Mouse (Mus musculus) liver, embryonic 14.5 days (tissue): ENCODE results near the gene Tmem120b. TPM values are rescaled to one million over a fixed set of nuclear protein-coding genes. Genes with fewer than 3 reads are reported as not detected.
A peak's percentile ranks its signal among the peaks of the same experiment; 100 is the strongest.

ENCODE experiments used
- ATAC-seq: fragments of 200-750 bp; cut with Nextera tagmentation; 2 replicates; pipeline ENCODE4 v1.8.0; 2017; ENCODE audit warnings: moderate number of reproducible peaks, mild to moderate bottlenecking, moderate library complexity; ENCODE audit not compliant: insufficient read depth
- DNase-seq, 3 experiments: peaks; one replicate each; pipeline ENCODE4 v3.0.0-alpha.2; 2012 to 2013; ENCODE audit warnings: low read depth in 3 of 3, low spot score in 3 of 3
- H3K27ac ChIP-seq: fragments of 300-500 bp; sonication (generic); 2 replicates; pipeline ENCODE4 v1.5.1; 2014; ENCODE audit warnings: moderate library complexity, mild to moderate bottlenecking, control low read depth, inconsistent platforms
- H3K27me3 ChIP-seq: fragments of 300-500 bp; sonication (generic); 2 replicates; pipeline ENCODE4 v1.6.1; 2014; ENCODE audit warnings: mild to moderate bottlenecking, low read length, moderate library complexity; ENCODE audit not compliant: control insufficient read depth, insufficient read depth
- H3K36me3 ChIP-seq: fragments of 300-500 bp; sonication (generic); replicated peaks from 2 replicates; pipeline ENCODE4 v1.6.1; 2014; ENCODE audit warnings: low read depth; ENCODE audit not compliant: control insufficient read depth, insufficient read depth
- H3K4me1 ChIP-seq, 2 experiments: fragments of 200-500 bp in 1 of 2; fragments of 300-500 bp in 1 of 2; sonication (generic) in 1 of 2; replicated peaks; 2 replicates each; pipeline ENCODE4 v1.6.1; 2012 to 2014; ENCODE audit warnings: antibody characterized with exemption in 1 of 2, inconsistent platforms in 1 of 2, low read length in 1 of 2; ENCODE audit not compliant: control insufficient read depth in 2 of 2, insufficient read depth in 2 of 2
- H3K4me2 ChIP-seq: fragments of 300-500 bp; sonication (generic); 2 replicates; pipeline ENCODE4 v1.6.1; 2014; ENCODE audit warnings: low read depth, mild to moderate bottlenecking, control low read depth, moderate library complexity
- H3K4me3 ChIP-seq, 2 experiments: fragments of 200-500 bp in 1 of 2; fragments of 300-500 bp in 1 of 2; sonication (generic) in 1 of 2; 2 replicates each; pipeline ENCODE4 v1.5.1; 2012 to 2014; ENCODE audit warnings: low read depth in 2 of 2, low read length in 2 of 2, mild to moderate bottlenecking in 2 of 2, control low read depth in 1 of 2, inconsistent platforms in 1 of 2, moderate library complexity in 1 of 2; ENCODE audit not compliant: insufficient read depth in 1 of 2
- H3K9ac ChIP-seq: fragments of 300-500 bp; sonication (generic); replicated peaks from 2 replicates; pipeline ENCODE4 v1.6.1; 2014; ENCODE audit warnings: mild to moderate bottlenecking, control low read depth, moderate library complexity
- H3K9me3 ChIP-seq: fragments of 300-500 bp; sonication (generic); 2 replicates; pipeline ENCODE4 v1.6.1; 2016; ENCODE audit warnings: low read length, mixed read lengths; ENCODE audit not compliant: control insufficient read depth
- CTCF ChIP-seq: IDR thresholded peaks from 2 replicates; pipeline ENCODE4 v1.5.1; 2016; ENCODE audit warnings: antibody characterized with exemption, low read depth, control low read depth
- EP300 ChIP-seq: IDR thresholded peaks from 2 replicates; pipeline ENCODE4 v1.6.1; 2016; ENCODE audit warnings: antibody characterized with exemption, low read depth
- WGBS: fragments of 180-500 bp; shearing (Covaris S2); extraction: QIAGEN DNeasy Blood & Tissue Kit; methylation state at CpG from one replicate; pipeline ENCODE4 v1.1.7; 2014; ENCODE audit not compliant: insufficient replicate concordance; 5-methylcytosine and 5-hydroxymethylcytosine counted together
- polyA plus RNA-seq, 2 experiments: library from polyadenylated mRNA; depleted of rRNA in 1 of 2; stranded (reverse) in 1 of 2; unstranded in 1 of 2; fragments of >200 nt; fragmentation: Nextera tagmentation in 1 of 2; extraction: Ambion mirVana in 1 of 2; gene quantifications; 2 replicates each; pipeline versions ENCODE4 v1.2.1 to v1.2.3; 2012 to 2014

Tmem120b gene
- polyA plus RNA-seq, 2 experiments: 18.1 to 19.0 TPM

DNA sequence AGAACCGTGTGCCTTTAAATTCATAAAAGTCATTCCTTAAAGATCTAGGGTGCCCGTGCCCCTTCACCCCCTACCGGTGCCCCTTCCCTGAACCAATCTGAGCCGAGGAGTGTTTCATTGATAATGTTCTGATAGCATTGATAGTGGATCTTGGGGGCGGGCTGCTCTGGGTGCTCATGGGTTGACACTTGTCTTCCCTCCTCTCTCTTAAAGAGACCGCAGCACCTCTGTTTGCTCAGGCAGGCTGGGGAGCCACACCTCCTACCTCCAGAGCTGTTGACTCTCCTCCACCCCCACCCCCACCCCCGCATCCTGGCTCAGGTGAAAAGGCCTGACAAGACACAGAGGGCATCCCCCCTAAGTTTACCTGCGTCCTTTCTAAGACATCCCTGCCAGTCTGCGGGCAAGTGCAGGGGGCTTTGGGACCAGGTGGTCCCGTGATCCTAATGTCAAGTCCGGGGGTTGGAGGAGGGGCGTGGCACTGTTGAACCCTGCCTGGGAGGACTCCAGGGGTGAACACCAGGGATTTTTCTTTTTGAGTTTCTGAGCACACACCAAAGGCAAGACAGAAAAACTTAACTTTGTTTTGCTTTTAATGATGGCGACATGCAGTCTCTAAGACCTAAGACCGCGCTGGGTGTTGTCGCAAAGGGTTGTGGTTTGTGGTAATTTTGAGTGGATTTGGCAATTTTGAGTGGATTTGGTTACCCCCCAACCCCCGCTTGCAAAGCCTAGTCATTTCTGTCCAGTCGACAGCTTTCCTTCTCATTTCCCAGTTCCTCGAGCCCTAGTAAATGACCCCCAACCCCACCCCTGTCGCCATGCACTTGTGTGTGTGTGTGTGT, 76.8 kb downstream of the Tmem120b start:
- Histone ChIP-seq H3K4me2 (peak overlapping the region; percentile 100), H3K27me3 (no peaks in the 10 kb centered on the region), H3K9ac (peak overlapping the region; percentile 99), H3K4me3 (peak overlapping the region; percentile 61 to 74), H3K4me1 (peaks cover 15 to 29% of the 10 kb centered on the region in 2 experiments), H3K36me3 (peaks cover 33% of the 10 kb centered on the region), H3K9me3 (no peaks in the 10 kb centered on the region), H3K27ac (peak overlapping the region; percentile 43; the same call in 1 of the 2 replicates)
- TF ChIP-seq CTCF (no peak), EP300 (no peak)
- WGBS: 40% methylated on average over 20 of the region's 20 CpGs
- no peak for ATAC-seq
- no peak for DNase-seq

DNA sequence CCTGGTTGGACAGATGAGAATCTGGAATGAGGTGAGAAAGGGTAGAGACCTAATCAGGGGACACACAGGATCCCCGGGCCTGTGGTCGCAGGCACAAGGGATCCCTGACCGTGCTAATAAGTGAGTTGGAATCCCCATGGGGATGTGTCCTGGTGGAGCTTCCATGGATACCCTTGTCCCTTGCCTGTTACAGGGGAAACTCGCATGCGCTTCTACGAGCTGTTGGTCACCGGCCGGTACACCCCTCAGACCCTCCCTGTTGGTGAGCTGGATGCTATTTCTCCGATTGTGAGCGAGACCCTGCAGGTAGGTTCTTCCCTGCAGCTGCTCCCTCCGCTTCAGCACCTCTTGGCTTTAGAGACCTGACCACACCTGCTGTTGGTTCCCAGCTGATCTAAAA, 78.1 kb downstream of the Tmem120b start:
- H3K9ac ChIP-seq: no peak overlapping the region

GRCm38 (mm10) chr5:123147569-123147968, 79.4 kb downstream of the Tmem120b start:
- H3K9ac ChIP-seq: no peak overlapping the region
- peaks cover 25 to 38% of the 10 kb centered on the region in 2 experiments for H3K4me1 ChIP-seq
- DNase-seq (no peak), ATAC-seq (no peak)
- no peak overlapping the region for H3K4me3 ChIP-seq
- H3K36me3 ChIP-seq: peaks cover 52% of the 10 kb centered on the region
- 74% methylated on average over 17 of the region's 17 CpGs for WGBS
- TF ChIP-seq EP300 (no peak), CTCF (no peak)
- no peak overlapping the region for H3K4me2 ChIP-seq
- no peak overlapping the region for H3K27ac ChIP-seq
- H3K9me3 ChIP-seq: no peaks in the 10 kb centered on the region
- H3K27me3 ChIP-seq: no peaks in the 10 kb centered on the region

More for the DNA sequence above, 78.1 kb downstream of the Tmem120b start:
- no peaks in the 10 kb centered on the region for H3K27me3 ChIP-seq
- peaks cover 41% of the 10 kb centered on the region for H3K36me3 ChIP-seq
- H3K9me3 ChIP-seq: no peaks in the 10 kb centered on the region
- peaks cover 25 to 38% of the 10 kb centered on the region in 2 experiments for H3K4me1 ChIP-seq
- no peak overlapping the region for H3K4me2 ChIP-seq
- no peak overlapping the region for H3K27ac ChIP-seq
- no peak overlapping the region for H3K4me3 ChIP-seq
- no peak for ATAC-seq
- DNase-seq: no peak
- 90% methylated on average over 11 of the region's 11 CpGs for WGBS
- TF ChIP-seq EP300: no peak
- no peak for TF ChIP-seq CTCF

GRCm38 (mm10) chr5:123148073-123148722, 80.0 kb downstream of the Tmem120b start:
- H3K4me2 ChIP-seq: no peak overlapping the region
- peaks cover 58% of the 10 kb centered on the region for H3K36me3 ChIP-seq
- no peaks in the 10 kb centered on the region for H3K9me3 ChIP-seq
- TF ChIP-seq EP300: no peak
- TF ChIP-seq CTCF: no peak
- H3K4me3 ChIP-seq: no peak overlapping the region
- no peak overlapping the region for H3K9ac ChIP-seq
- no peak for ATAC-seq
- WGBS: 85% methylated on average over 25 of the region's 25 CpGs
- DNase-seq: no peak
- H3K27me3 ChIP-seq: no peaks in the 10 kb centered on the region
- peaks cover 25 to 38% of the 10 kb centered on the region in 2 experiments for H3K4me1 ChIP-seq
- H3K27ac ChIP-seq: no peak overlapping the region
